ENCODE assay signal across 12 mouse cellular contexts in genomic region chr3:21991681-21992152, GRCm38 (mm10).
A peak's percentile ranks its signal among the peaks of the same experiment; 100 is the strongest.
DNase-seq lines count a peak whose midpoint lies in the region; ATAC-seq and TF ChIP-seq lines count a peak whose summit lies in the region.
"Had no signal": no experiment of that assay in that cellular context is flagged by ENCODE, and none has a peak within 500 bp of the region (broad histone marks: within the 10 kb centered on the region; RNA-seq: fewer than 3 reads in every experiment).

No protein-coding gene starts in this region.

- peaks cover 88% of the 10 kb centered on the region for H3K4me1 ChIP-seq in G1E (ENCODE audit: insufficient read depth, low read depth, low read length)
- H3K4me1 ChIP-seq in liver, embryonic 11.5 days (replicated peaks; ENCODE audit: control insufficient read depth, insufficient read depth, low read length) = peaks cover 16% of the 10 kb centered on the region
- H3K4me1 ChIP-seq: forebrain, embryonic 13.5 days; hindbrain, embryonic 12.5 days; limb, embryonic 13.5 days had no signal

- TF ChIP-seq CTCF in G1E (IDR thresholded peaks at IDR 0.05; ENCODE audit: low read depth, low read length) = no peak

- H3K27me3 ChIP-seq in G1E (ENCODE audit: insufficient read depth, low read length) = peaks cover 5% of the 10 kb centered on the region; the same call in 1 of the 2 replicates
- no peaks in the 10 kb centered on the region for H3K27me3 ChIP-seq in liver, embryonic 11.5 days (replicated peaks; ENCODE audit: control insufficient read depth, insufficient read depth, low read length)
- H3K27me3 ChIP-seq: forebrain, embryonic 13.5 days; hindbrain, embryonic 12.5 days; limb, embryonic 13.5 days had no signal

- no peaks in the 10 kb centered on the region for H3K36me3 ChIP-seq in G1E (replicated peaks)
- H3K36me3 ChIP-seq in liver, embryonic 11.5 days (ENCODE audit: control insufficient read depth, insufficient read depth, low read length) = no peaks in the 10 kb centered on the region
- H3K36me3 ChIP-seq: hindbrain, embryonic 12.5 days; limb, embryonic 13.5 days had no signal

- peak overlapping the region; percentile 57; the same call in 1 of the 2 replicates for H3K4me3 ChIP-seq in G1E (ENCODE audit: low read depth, low read length)
- H3K4me3 ChIP-seq in liver, embryonic 11.5 days (ENCODE audit: low read depth, low read length) = no peak overlapping the region
- H3K4me3 ChIP-seq: forebrain, embryonic 13.5 days; hindbrain, embryonic 12.5 days; limb, embryonic 13.5 days; myocyte had no signal

- H3K27ac ChIP-seq in liver, embryonic 11.5 days (ENCODE audit: low read depth, low read length) = no peak overlapping the region
- H3K27ac ChIP-seq: forebrain, embryonic 13.5 days; hindbrain, embryonic 12.5 days; limb, embryonic 13.5 days had no signal

- WGBS in liver, embryonic 11.5 days = 43% methylated on average over 9 of the region's 9 CpGs

- ATAC-seq in G1E (ENCODE audit: extremely low read depth, insufficient number of reproducible peaks, low FRiP score, poor library complexity, severe bottlenecking) = no peak
- ATAC-seq in liver, embryonic 11.5 days (replicated peaks; ENCODE audit: low FRiP score) = no peak
- ATAC-seq: forebrain, embryonic 13.5 days had no signal

- H3K9me3 ChIP-seq in G1E (replicated peaks) = no peaks in the 10 kb centered on the region
- H3K9me3 ChIP-seq in liver, embryonic 11.5 days (ENCODE audit: control insufficient read depth, low read length) = no peaks in the 10 kb centered on the region
- H3K9me3 ChIP-seq: forebrain, embryonic 13.5 days; hindbrain, embryonic 12.5 days; limb, embryonic 13.5 days had no signal

- peak overlapping the region; percentile 9; the same call in 1 of the 2 replicates for H3K4me2 ChIP-seq in liver, embryonic 11.5 days
- H3K4me2 ChIP-seq: forebrain, embryonic 13.5 days; hindbrain, embryonic 12.5 days; limb, embryonic 13.5 days had no signal

- DNase-seq in heart, adult 11 months = peak; percentile 95
- DNase-seq in heart, postnatal 4 days = no peak
- DNase-seq in G1E (ENCODE audit: low spot score) = peak; percentile 57
- no peak for DNase-seq in liver, embryonic 11.5 days (ENCODE audit: low spot score)
- DNase-seq in spleen, postnatal 10 days (ENCODE audit: low spot score in 2 of 2) = peak; percentile 34 to 53
- DNase-seq in Muller cell, postnatal 12 days (ENCODE audit: inconsistent ontology term) = no peak
- DNase-seq in cerebellum, adult 11 months = no peak
- DNase-seq in kidney, postnatal 14 days = no peak

- no peak overlapping the region for H3K9ac ChIP-seq in liver, embryonic 11.5 days (ENCODE audit: low read depth, low read length)
- H3K9ac ChIP-seq: forebrain, embryonic 13.5 days; hindbrain, embryonic 12.5 days; limb, embryonic 13.5 days had no signal

Comparison
In these comparisons a context has a peak if more than half of its experiments do, and no peak if none do; other contexts are left out.
1. DNase-seq: peak in heart, adult 11 months (single experiment), G1E (single experiment) and spleen, postnatal 10 days (2 of 2); none in heart, postnatal 4 days (single experiment), liver, embryonic 11.5 days (single experiment), Muller cell, postnatal 12 days (single experiment), cerebellum, adult 11 months (single experiment) and kidney, postnatal 14 days (single experiment).